Mouse (Mus musculus) heart, adult 2 months (tissue): ENCODE measurements around the gene Fgfr2.

Experiments used
- CTCF ChIP-seq: fragments of 200-600 bp; IDR thresholded peaks from 2 replicates; pipeline ENCODE4 v1.8.1; 2022; ENCODE audit warnings: antibody characterized with exemption, mild to moderate bottlenecking, moderate library complexity
- POLR2A ChIP-seq: fragments of 200-500 bp; IDR thresholded peaks from 2 replicates; pipeline ENCODE4 v1.6.1; 2011; ENCODE audit warnings: mild to moderate bottlenecking, low read depth, low read length, control low read depth; ENCODE audit not compliant: insufficient read depth

GRCm38 (mm10) chr7:131718280-131718679 is 1404.9 kb downstream of the Fgfr2 start:
- no peak for TF ChIP-seq POLR2A
- no peak for TF ChIP-seq CTCF
